Mouse (Mus musculus): ENCODE results near the gene Serac1.

The Serac1 gene

GRCm38 (mm10) chr17:6005246-6005637 is 74.3 kb downstream of the Serac1 start:
- in situ Hi-C loops (cut with MseI, MboI) = no loop called here

GRCm38 (mm10) chr17:6003661-6004060 is 75.9 kb downstream of the Serac1 start:
- in situ Hi-C loops (cut with MseI, MboI) = no loop called here

- in situ Hi-C loops (cut with MseI, MboI) = no loop called here
Observed at GRCm38 (mm10) chr17:6002563-6002962, 77.0 kb downstream of the Serac1 start.

GRCm38 (mm10) chr17:6001836-6002235 is 77.7 kb downstream of the Serac1 start:
- in situ Hi-C loops (cut with MseI, MboI) = no loop called here

- in situ Hi-C loops (cut with MseI, MboI) = no loop called here
Observed at GRCm38 (mm10) chr17:6001389-6001788, 78.2 kb downstream of the Serac1 start.

- in situ Hi-C loops (cut with MseI, MboI) = no loop called here
Observed at GRCm38 (mm10) chr17:6000864-6001319, 78.6 kb downstream of the Serac1 start.

- in situ Hi-C loops (cut with MseI, MboI) = no loop called here
Observed at GRCm38 (mm10) chr17:5999039-5999543, 80.5 kb downstream of the Serac1 start.

GRCm38 (mm10) chr17:5998235-5998500 is 81.4 kb downstream of the Serac1 start:
- in situ Hi-C loops (cut with MseI, MboI) = no loop called here

GRCm38 (mm10) chr17:5997380-5998234 is 81.9 kb downstream of the Serac1 start:
- in situ Hi-C loops (cut with MseI, MboI) = no loop called here

GRCm38 (mm10) chr17:5996589-5996988 is 83.0 kb downstream of the Serac1 start:
- in situ Hi-C loops (cut with MseI, MboI) = no loop called here

- in situ Hi-C loops (cut with MseI, MboI) = no loop called here
Observed at GRCm38 (mm10) chr17:5994606-5995005, 84.9 kb downstream of the Serac1 start.

GRCm38 (mm10) chr17:5993581-5994260 is 85.8 kb downstream of the Serac1 start:
- in situ Hi-C loops (cut with MseI, MboI) = no loop called here

GRCm38 (mm10) chr17:5992866-5993580 is 86.5 kb downstream of the Serac1 start:
- in situ Hi-C loops (cut with MseI, MboI) = no loop called here

Measured in mouse trophoblast stem cell (cell line).